Mouse (Mus musculus): ENCODE results near the gene Prg4. TPM values are rescaled to one million over a fixed set of nuclear protein-coding genes. Genes with fewer than 3 reads are reported as not detected.

Gene Prg4
- polyA plus RNA-seq, 1 experiment from 2014 or later: 0.51 TPM

Other genes starting within 250 kb of the Prg4 start
- not detected in 2 replicates for gene Pdc, start 146.7 kb downstream of the Prg4 start, polyA plus RNA-seq (2014; fragmentation: Nextera tagmentation; extraction: Ambion mirVana)
- gene Tpr, start 73.3 kb downstream of the Prg4 start, polyA plus RNA-seq (2014; fragmentation: Nextera tagmentation; extraction: Ambion mirVana): 139 and 140 TPM in 2 replicates
- gene Odr4, start 73.1 kb downstream of the Prg4 start, polyA plus RNA-seq (2014; fragmentation: Nextera tagmentation; extraction: Ambion mirVana): 43.9 and 55.3 TPM in 2 replicates

Data from neural tube, embryonic 14.5 days (tissue).